Mouse (Mus musculus) olfactory bulb, adult 2 months (tissue): ENCODE measurements around the gene Ngb. TPM values are rescaled to one million over a fixed set of nuclear protein-coding genes. Genes with fewer than 3 reads are reported as not detected.

Experiments
- H3K27ac ChIP-seq: fragments of 200-500 bp; 2 replicates; pipeline ENCODE4 v1.5.1; 2012; ENCODE audit warnings: low read depth, low read length; ENCODE audit not compliant: insufficient read depth
- H3K4me1 ChIP-seq: fragments of 200-500 bp; 2 replicates; pipeline ENCODE4 v1.6.1; 2012; ENCODE audit warnings: low read length; ENCODE audit not compliant: control insufficient read depth, insufficient read depth
- H3K4me3 ChIP-seq: fragments of 200-500 bp; 2 replicates; pipeline ENCODE4 v1.5.1; 2012; ENCODE audit warnings: mild to moderate bottlenecking, low read depth, low read length, moderate library complexity; ENCODE audit not compliant: insufficient read depth
- CTCF ChIP-seq: fragments of 200-500 bp; IDR thresholded peaks from 2 replicates; pipeline ENCODE4 v1.5.1; 2012; ENCODE audit warnings: low read depth, mild to moderate bottlenecking, low read length, moderate library complexity; ENCODE audit not compliant: insufficient read depth
- POLR2A ChIP-seq: fragments of 200-500 bp; IDR thresholded peaks from 2 replicates; pipeline ENCODE4 v1.6.1; 2012; ENCODE audit warnings: mild to moderate bottlenecking, low read depth, low read length, moderate library complexity; ENCODE audit not compliant: insufficient read depth
- WGBS: fragments of 180-500 bp; shearing (Covaris S2); methylation state at CpG from one replicate; pipeline ENCODE4 v1.1.7; 2018; 5-methylcytosine and 5-hydroxymethylcytosine counted together
- polyA plus RNA-seq: library from polyadenylated mRNA; stranded (reverse); fragments of >200 nt; gene quantifications from 2 replicates; pipeline ENCODE4 v1.2.4, GENCODE M21; 2012; ENCODE audit warnings: low replicate concordance; ENCODE audit not compliant: missing spikeins, insufficient read depth, insufficient read length

The Ngb gene
- polyA plus RNA-seq, 1 experiment, result not detected

DNA sequence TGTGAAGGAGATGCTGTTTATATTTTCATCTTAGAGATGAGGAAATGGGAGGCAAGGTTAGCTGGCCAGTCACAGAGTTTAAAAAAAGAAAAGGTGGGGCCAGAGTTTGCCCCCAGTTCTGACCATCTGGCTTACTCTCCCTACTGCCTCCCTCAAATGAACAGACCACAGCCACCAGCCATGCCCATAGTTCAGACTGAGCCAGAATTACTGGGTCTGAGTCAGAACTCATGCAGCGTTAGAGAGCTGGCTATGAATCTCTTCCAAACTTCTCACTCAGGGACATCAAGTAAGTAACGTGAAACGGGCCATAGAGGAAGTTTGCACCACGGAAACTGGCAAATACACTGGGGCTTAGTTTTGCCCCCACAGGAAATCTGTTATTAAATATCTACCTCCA lies 2.5 kb upstream of the Ngb start:
- 76% methylated on average over 4 of the region's 4 CpGs for WGBS
- TF ChIP-seq POLR2A (no peak), CTCF (no peak)
- Histone ChIP-seq H3K4me1 (peaks cover 14% of the 10 kb centered on the region), H3K4me3 (no peak overlapping the region), H3K27ac (no peak overlapping the region)

DNA sequence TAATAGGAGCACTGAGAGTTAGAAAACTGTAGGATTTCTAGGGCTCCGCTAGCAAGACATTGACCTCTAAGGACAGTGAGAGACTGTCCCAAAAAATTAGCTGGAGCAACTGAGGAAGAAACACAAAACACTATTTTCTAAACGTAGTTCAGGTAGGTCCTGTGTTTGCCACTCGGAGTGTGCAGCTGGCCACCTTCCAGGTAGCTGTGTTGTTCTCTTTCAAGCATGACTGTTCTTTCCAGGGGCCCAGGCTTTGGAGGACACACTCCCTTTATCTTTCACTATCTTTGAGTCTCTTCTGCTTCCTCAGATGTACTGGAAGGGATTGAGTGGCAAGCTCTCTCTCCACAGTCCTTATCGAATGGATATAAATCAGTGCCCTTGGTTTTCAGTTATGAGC lies 1.1 kb upstream of the Ngb start:
- Histone ChIP-seq H3K4me3 (no peak overlapping the region), H3K4me1 (peaks cover 14% of the 10 kb centered on the region), H3K27ac (no peak overlapping the region)
- WGBS, result 92% methylated on average over 4 of the region's 4 CpGs
- TF ChIP-seq POLR2A (no peak), CTCF (no peak)

DNA sequence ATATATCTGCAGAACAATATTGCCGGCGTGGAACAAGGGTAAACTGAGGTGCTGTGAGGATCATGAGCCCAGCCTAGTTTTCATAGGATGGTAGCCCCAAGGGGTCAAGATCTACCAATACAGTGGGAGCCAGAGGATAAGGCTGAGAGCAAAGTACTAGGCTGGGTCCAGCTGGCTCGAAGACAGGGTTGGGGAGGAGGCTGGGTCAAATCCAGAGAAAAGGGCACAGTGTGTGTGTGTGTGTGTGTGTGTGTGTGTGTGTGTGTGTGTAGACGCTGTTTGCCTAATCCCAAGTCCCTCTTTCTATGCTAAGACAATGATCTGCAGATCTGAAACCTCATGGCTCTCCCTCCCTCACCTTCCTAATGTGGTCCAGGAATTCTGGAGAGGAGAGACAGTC lies 2.0 kb downstream of the Ngb start:
- Histone ChIP-seq H3K4me1 (peaks cover 10% of the 10 kb centered on the region), H3K4me3 (no peak overlapping the region), H3K27ac (no peak overlapping the region)
- TF ChIP-seq CTCF (no peak), POLR2A (no peak)
- 68% methylated on average over 4 of the region's 4 CpGs for WGBS

DNA sequence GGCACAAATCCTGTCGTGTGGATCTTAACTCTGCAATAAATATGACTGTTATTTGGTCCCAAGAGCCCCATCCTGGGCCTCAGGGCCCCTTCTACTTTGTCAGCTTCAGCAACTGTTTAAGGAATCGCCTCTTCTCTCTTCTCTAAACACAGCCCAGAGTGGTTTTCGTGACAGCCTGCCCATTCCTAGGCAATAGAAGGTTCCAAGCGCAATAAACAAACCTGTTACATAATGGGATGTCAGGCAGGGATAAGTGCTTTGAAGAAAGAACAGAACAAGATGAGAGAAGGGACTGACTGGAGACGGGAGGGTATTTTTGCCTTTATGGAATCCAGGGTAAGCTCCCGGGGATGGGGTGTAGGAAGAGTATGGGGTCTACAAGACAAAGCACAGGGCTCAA lies 8.7 kb downstream of the Ngb start:
- no peak overlapping the region for H3K27ac ChIP-seq
- 71% methylated on average over 6 of the region's 6 CpGs for WGBS
- peaks cover 4% of the 10 kb centered on the region; the same call in 1 of the 2 replicates for H3K4me1 ChIP-seq
- no peak overlapping the region for H3K4me3 ChIP-seq
- TF ChIP-seq CTCF (no peak), POLR2A (no peak)

DNA sequence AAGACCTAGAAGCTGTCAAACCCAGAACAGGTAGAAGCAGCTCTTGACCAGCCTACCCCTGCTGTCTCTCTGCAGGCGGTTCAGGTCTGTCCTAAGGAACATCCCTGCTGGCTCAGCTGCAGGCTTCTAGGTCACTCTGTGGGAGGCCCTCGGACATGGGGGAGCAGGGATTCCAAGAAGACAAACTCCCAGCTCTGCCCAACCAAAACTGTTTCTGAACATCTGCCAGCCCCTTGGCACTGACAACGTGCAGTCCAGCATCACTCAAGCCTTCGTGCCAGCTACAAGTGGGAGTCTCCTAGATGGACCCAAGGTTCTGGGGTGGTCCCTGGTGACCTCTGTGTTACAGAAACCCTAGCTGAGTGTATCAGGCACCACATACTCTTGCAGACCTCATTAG lies 9.1 kb downstream of the Ngb start:
- Histone ChIP-seq H3K4me1 (peaks cover 4% of the 10 kb centered on the region; the same call in 1 of the 2 replicates), H3K4me3 (no peak overlapping the region), H3K27ac (no peak overlapping the region)
- WGBS, result 50% methylated on average over 4 of the region's 4 CpGs
- TF ChIP-seq CTCF (no peak), POLR2A (no peak)

DNA sequence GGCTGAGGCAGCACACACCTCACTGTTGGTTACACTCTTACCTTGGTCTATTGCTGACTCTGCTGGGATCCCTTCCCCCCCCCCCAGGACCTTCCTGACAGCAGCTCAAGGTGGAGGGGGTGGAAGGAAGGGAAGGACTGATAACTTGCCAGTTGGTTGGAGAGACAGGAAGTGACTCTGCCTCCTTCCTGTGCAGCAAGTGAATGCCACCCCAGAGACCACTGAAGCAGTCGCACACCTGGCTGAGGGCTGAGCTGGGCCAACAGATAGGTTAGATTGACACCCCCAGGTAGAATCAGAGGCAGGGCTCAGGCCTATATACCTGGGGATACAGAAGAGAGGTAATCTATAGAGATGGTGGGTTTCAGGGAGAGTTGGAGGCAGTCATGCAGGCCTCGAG lies 10.4 kb downstream of the Ngb start:
- 86% methylated on average over 2 of the region's 2 CpGs for WGBS
- TF ChIP-seq CTCF (no peak), POLR2A (no peak)
- H3K4me1 ChIP-seq, result peaks cover 4% of the 10 kb centered on the region; the same call in 1 of the 2 replicates
- no peak overlapping the region for H3K27ac ChIP-seq
- no peak overlapping the region for H3K4me3 ChIP-seq

DNA sequence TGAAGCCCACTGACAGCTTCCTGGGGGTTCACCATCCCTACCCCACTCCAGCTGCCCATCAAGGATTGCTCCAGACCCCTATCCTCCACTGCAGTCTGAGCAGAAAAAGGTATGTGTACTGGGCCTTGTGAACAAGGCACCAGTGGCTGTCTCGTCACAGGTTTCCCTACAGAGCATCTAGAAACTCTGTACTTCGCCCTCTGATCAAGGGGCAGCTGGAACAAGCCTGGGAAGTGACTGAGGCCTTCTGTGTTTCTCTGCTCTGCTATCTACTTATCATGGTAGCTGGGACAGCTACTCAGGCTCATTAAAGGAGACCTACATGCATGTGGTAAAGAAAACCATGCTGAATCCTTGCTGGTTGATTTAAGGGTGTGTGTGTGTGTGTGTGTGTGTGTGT lies 12.6 kb downstream of the Ngb start:
- no peak overlapping the region for H3K4me3 ChIP-seq
- 85% methylated on average over 2 of the region's 2 CpGs for WGBS
- H3K27ac ChIP-seq, result no peak overlapping the region
- no peak for TF ChIP-seq POLR2A
- peaks cover 4% of the 10 kb centered on the region; the same call in 1 of the 2 replicates for H3K4me1 ChIP-seq

DNA sequence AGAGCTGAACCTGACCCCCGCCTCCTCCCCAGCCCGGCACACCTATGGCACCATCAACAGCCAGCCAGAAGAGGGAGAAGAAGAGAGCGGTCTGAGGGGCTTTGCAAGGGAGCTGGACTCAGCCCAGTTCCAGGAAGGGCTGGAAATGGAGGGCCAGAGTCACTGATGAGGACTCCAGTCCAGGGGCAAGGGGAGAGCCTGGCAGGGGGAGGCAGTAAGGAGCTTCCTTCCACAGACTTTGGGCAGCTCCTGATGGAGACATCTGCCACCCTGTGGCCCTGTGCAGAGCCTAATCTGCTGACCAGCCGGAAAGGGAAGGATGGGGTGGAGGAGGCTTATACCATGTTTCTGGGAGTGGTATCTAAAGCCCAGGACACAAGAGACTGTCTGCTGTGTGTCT lies 13.1 kb downstream of the Ngb start:
- 77% methylated on average over 4 of the region's 4 CpGs for WGBS
- TF ChIP-seq POLR2A, result no peak
- no peak for TF ChIP-seq CTCF
- Histone ChIP-seq H3K4me3 (no peak overlapping the region), H3K27ac (no peak overlapping the region), H3K4me1 (peaks cover 4% of the 10 kb centered on the region; the same call in 1 of the 2 replicates)

DNA sequence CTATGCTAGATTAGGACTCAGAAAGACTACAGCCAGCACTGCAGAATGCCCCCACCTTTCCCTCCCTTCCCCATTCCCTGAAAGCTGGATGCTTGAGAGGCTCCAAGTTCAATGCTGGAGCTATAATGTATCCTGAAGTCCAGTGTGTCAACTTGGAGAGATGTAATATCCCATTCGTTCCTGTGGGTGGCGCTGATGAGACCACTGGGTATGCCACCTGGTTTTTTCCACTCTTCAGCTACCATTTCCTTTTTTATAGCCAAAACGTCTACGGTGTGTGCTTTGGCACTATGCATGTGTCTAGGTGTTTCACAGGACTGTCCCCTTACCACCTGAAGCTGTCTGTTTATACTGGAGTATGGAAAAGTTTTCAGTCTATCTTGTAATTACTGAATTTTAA lies 14.0 kb downstream of the Ngb start:
- WGBS, result 49% methylated on average over 4 of the region's 4 CpGs
- no peak overlapping the region for H3K27ac ChIP-seq
- peaks cover 4% of the 10 kb centered on the region; the same call in 1 of the 2 replicates for H3K4me1 ChIP-seq
- no peak for TF ChIP-seq POLR2A
- TF ChIP-seq CTCF, result no peak
- H3K4me3 ChIP-seq, result no peak overlapping the region

DNA sequence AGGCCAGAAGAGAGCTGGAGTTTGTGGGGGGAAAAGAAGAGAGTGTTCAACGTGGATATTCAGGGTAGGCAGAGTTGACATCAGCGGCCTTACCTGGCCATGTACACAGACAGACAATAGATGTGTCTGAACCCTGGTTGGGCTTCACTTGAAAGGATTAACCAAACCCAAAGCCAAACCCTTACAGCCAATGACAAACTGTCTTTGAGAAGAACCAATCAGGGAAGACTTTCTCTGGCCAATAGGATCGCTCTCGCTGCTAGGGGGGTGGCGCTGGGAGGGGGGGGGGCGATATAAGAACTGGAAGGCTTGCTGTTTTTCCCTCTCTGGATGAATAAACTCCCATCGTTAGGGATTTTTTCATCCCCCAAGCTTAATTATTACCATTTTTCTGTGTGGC lies 15.1 kb downstream of the Ngb start:
- no peak overlapping the region for H3K27ac ChIP-seq
- TF ChIP-seq CTCF, result no peak
- no peak for TF ChIP-seq POLR2A
- 0 out of 2 replicates have a peak, but pooled peaks cover under 1% of the 10 kb centered on the region for H3K4me1 ChIP-seq
- WGBS, result 58% methylated on average over 7 of the region's 7 CpGs
- no peak overlapping the region for H3K4me3 ChIP-seq
